Mouse (Mus musculus) urinary bladder, postnatal 25 days (tissue): ENCODE measurements around the gene Kcnk10.

Experiments
- DNase-seq: peaks from one replicate; pipeline ENCODE4 v3.0.0; 2022; ENCODE audit warnings: low spot score

The Kcnk10 gene

GRCm38 (mm10) chr12:98519866-98520567 lies 58.1 kb downstream of the Kcnk10 start:
- no peak for DNase-seq

GRCm38 (mm10) chr12:98505601-98506000 lies 72.5 kb downstream of the Kcnk10 start:
- no peak for DNase-seq

GRCm38 (mm10) chr12:98501528-98502280 lies 76.4 kb downstream of the Kcnk10 start:
- DNase-seq = no peak

GRCm38 (mm10) chr12:98501045-98501444 lies 77.1 kb downstream of the Kcnk10 start:
- DNase-seq = no peak

- no peak for DNase-seq
These were observed 96.7 kb downstream of the Kcnk10 start for GRCm38 (mm10) chr12:98481460-98481859.

- DNase-seq = no peak
These were observed 97.1 kb downstream of the Kcnk10 start for GRCm38 (mm10) chr12:98481048-98481447.

- DNase-seq = no peak
These were observed 100.2 kb downstream of the Kcnk10 start for GRCm38 (mm10) chr12:98477673-98478461.

- no peak for DNase-seq
These were observed 106.9 kb downstream of the Kcnk10 start for GRCm38 (mm10) chr12:98471232-98471631.

- no peak for DNase-seq
These were observed 108.0 kb downstream of the Kcnk10 start for GRCm38 (mm10) chr12:98470097-98470496.

- no peak for DNase-seq
These were observed 110.3 kb downstream of the Kcnk10 start for GRCm38 (mm10) chr12:98467793-98468192.

GRCm38 (mm10) chr12:98459889-98460288 lies 118.2 kb downstream of the Kcnk10 start:
- no peak for DNase-seq

- DNase-seq = no peak
These were observed 119.2 kb downstream of the Kcnk10 start for GRCm38 (mm10) chr12:98458944-98459343.

- no peak for DNase-seq
These were observed 119.6 kb downstream of the Kcnk10 start for GRCm38 (mm10) chr12:98458516-98458915.

GRCm38 (mm10) chr12:98453161-98453560 lies 124.9 kb downstream of the Kcnk10 start:
- no peak for DNase-seq

GRCm38 (mm10) chr12:98452646-98453045 lies 125.5 kb downstream of the Kcnk10 start:
- DNase-seq = no peak

GRCm38 (mm10) chr12:98445637-98446036 lies 132.5 kb downstream of the Kcnk10 start:
- no peak for DNase-seq

- DNase-seq = no peak
These were observed 133.2 kb downstream of the Kcnk10 start for GRCm38 (mm10) chr12:98444860-98445259.

- DNase-seq = no peak
These were observed 134.4 kb downstream of the Kcnk10 start for GRCm38 (mm10) chr12:98443754-98444153.

- DNase-seq = no peak
These were observed 140.0 kb downstream of the Kcnk10 start for GRCm38 (mm10) chr12:98438080-98438479.

GRCm38 (mm10) chr12:98430683-98431082 lies 147.4 kb downstream of the Kcnk10 start:
- DNase-seq = no peak

- DNase-seq = no peak
These were observed 156.8 kb downstream of the Kcnk10 start for GRCm38 (mm10) chr12:98421340-98421739.

- no peak for DNase-seq
These were observed 158.3 kb downstream of the Kcnk10 start for GRCm38 (mm10) chr12:98419849-98420248.

GRCm38 (mm10) chr12:98409580-98409979 lies 168.5 kb downstream of the Kcnk10 start:
- no peak for DNase-seq
